Mouse (Mus musculus) liver, embryonic 15.5 days (tissue): Measurements from ENCODE around the gene Sugct. TPM values are rescaled to one million over a fixed set of nuclear protein-coding genes. Genes with fewer than 3 reads are reported as not detected.

ENCODE experiments used
- ATAC-seq: fragments of 200-750 bp; cut with Nextera tagmentation; 2 replicates; pipeline ENCODE4 v1.8.0; 2017; ENCODE audit warnings: moderate number of reproducible peaks, mild to moderate bottlenecking, moderate library complexity; ENCODE audit not compliant: insufficient read depth
- H3K27ac ChIP-seq: fragments of 300-500 bp; sonication (generic); replicated peaks from 2 replicates; pipeline ENCODE4 v1.5.1; 2015; ENCODE audit warnings: mild to moderate bottlenecking, inconsistent platforms
- H3K27me3 ChIP-seq: fragments of 300-500 bp; sonication (generic); 2 replicates; pipeline ENCODE4 v1.6.1; 2015; ENCODE audit warnings: mild to moderate bottlenecking, inconsistent platforms
- H3K36me3 ChIP-seq: fragments of 300-500 bp; sonication (generic); replicated peaks from 2 replicates; pipeline ENCODE4 v1.6.1; 2015; ENCODE audit warnings: moderate library complexity, mild to moderate bottlenecking, inconsistent platforms
- H3K4me1 ChIP-seq: fragments of 300-500 bp; sonication (generic); replicated peaks from 2 replicates; pipeline ENCODE4 v1.6.1; 2015; ENCODE audit warnings: inconsistent platforms
- H3K4me2 ChIP-seq: fragments of 300-500 bp; sonication (generic); 2 replicates; pipeline ENCODE4 v1.6.1; 2015; ENCODE audit warnings: moderate library complexity, mild to moderate bottlenecking, inconsistent platforms
- H3K4me3 ChIP-seq: fragments of 300-500 bp; sonication (generic); replicated peaks from 2 replicates; pipeline ENCODE4 v1.5.1; 2015; ENCODE audit warnings: mild to moderate bottlenecking, inconsistent platforms
- H3K9ac ChIP-seq: fragments of 300-500 bp; sonication (generic); 2 replicates; pipeline ENCODE4 v1.6.1; 2015; ENCODE audit warnings: moderate library complexity, mild to moderate bottlenecking, inconsistent platforms
- H3K9me3 ChIP-seq: fragments of 300-500 bp; sonication (generic); replicated peaks from 2 replicates; pipeline ENCODE4 v1.6.1; 2016; ENCODE audit warnings: inconsistent platforms
- WGBS: fragments of 180-500 bp; shearing (Covaris S2); methylation state at CpG from one replicate; pipeline ENCODE4 v1.1.7; 2015; ENCODE audit warnings: mixed read lengths; ENCODE audit not compliant: insufficient replicate concordance; 5-methylcytosine and 5-hydroxymethylcytosine counted together
- polyA plus RNA-seq: library from polyadenylated mRNA; unstranded; fragments of >200 nt; fragmentation: Nextera tagmentation; extraction: Ambion mirVana; gene quantifications from 2 replicates; pipeline ENCODE4 v1.2.1, GENCODE M21; 2015

Sugct gene
- polyA plus RNA-seq, 1 experiment from 2014 or later = 4.7 TPM

GRCm38 (mm10) chr13:16817471-16817870 lies 877.9 kb downstream of the Sugct start:
- H3K9me3 ChIP-seq = no peaks in the 10 kb centered on the region
- H3K4me2 ChIP-seq = no peak overlapping the region
- no peaks in the 10 kb centered on the region for H3K4me1 ChIP-seq
- no peak overlapping the region for H3K27ac ChIP-seq
- 52% methylated on average over 6 of the region's 6 CpGs for whole genome bisulfite sequencing
- ATAC-seq = no peak
- H3K27me3 ChIP-seq = no peaks in the 10 kb centered on the region
- no peak overlapping the region for H3K4me3 ChIP-seq
- no peaks in the 10 kb centered on the region for H3K36me3 ChIP-seq
- no peak overlapping the region for H3K9ac ChIP-seq

GRCm38 (mm10) chr13:16816747-16817146 lies 878.6 kb downstream of the Sugct start:
- ATAC-seq = no peak
- Histone ChIP-seq H3K4me2 (no peak overlapping the region), H3K9me3 (no peaks in the 10 kb centered on the region), H3K4me1 (no peaks in the 10 kb centered on the region), H3K27ac (no peak overlapping the region), H3K9ac (no peak overlapping the region), H3K27me3 (no peaks in the 10 kb centered on the region), H3K4me3 (no peak overlapping the region), H3K36me3 (no peaks in the 10 kb centered on the region)
- 35% methylated on average over 5 of the region's 5 CpGs for WGBS

- Histone ChIP-seq H3K27me3 (no peaks in the 10 kb centered on the region), H3K36me3 (no peaks in the 10 kb centered on the region), H3K4me1 (no peaks in the 10 kb centered on the region), H3K9me3 (no peaks in the 10 kb centered on the region), H3K4me3 (no peak overlapping the region), H3K4me2 (no peak overlapping the region), H3K9ac (no peak overlapping the region), H3K27ac (no peak overlapping the region)
- 64% methylated on average over 2 of the region's 2 CpGs for WGBS
- ATAC-seq = no peak
These were observed 883.1 kb downstream of the Sugct start for GRCm38 (mm10) chr13:16812268-16812667.

Other genes with a start within 250 kb of the Sugct start
- gene Mplkip, start 361 bp downstream of the Sugct start, polyA plus RNA-seq = 19.0 and 22.5 TPM in 2 replicates
- gene Cdk13, start 109.5 kb upstream of the Sugct start, polyA plus RNA-seq = 6.1 and 6.8 TPM in 2 replicates
- gene Rala, start 248.7 kb upstream of the Sugct start, polyA plus RNA-seq = 18.2 TPM in 2 replicates